Mouse (Mus musculus): Measurements from ENCODE around the gene Nfib.

Gene Nfib

GRCm38 (mm10) chr4:82383991-82384731, 321.4 kb downstream of the Nfib start:
- DNase-seq, result peak; percentile 41

GRCm38 (mm10) chr4:82383346-82383745, 322.2 kb downstream of the Nfib start:
- DNase-seq, result no peak

DNA sequence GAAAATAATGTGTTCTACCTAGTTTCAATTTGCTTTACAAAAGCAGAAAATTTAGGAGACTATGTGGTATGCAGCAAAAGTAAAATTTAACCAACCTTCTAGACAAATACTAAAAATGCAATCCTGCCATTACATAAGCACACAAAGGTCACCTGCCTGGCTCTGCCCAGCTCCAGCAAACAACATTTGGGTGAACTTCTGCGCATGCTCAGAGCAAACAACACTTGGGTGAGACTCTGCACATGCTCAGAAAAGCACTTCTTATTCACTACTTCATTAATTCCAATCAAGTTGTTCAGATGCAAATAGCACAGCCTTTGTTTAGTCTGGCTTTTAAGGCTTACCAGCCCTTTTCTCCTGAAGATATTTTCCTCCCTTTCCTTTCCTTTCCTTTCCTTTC, 323.8 kb downstream of the Nfib start:
- DNase-seq, result no peak

- no peak for DNase-seq
Measured at GRCm38 (mm10) chr4:82380578-82380977, 325.0 kb downstream of the Nfib start.

DNA sequence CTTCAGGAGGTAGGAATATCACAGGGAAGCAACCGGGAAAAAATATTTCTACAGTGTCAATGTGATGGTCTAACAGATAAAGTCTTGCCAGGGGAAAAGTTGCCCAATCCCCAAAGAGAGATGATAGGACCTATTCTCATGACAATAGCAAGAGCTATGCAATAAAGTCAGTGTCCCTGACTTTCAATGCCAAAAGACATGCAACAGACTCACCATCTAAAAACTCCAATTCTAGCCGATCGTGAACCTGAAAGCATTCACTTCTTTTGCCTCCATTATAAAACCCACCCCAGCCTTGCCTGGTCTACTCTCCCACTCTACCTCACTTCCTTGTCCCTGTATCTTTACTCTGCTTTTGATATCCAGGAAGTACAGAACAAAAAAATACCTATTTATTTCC, 327.5 kb downstream of the Nfib start:
- DNase-seq, result no peak

- DNase-seq, result no peak
Measured at GRCm38 (mm10) chr4:82377621-82378020, 327.9 kb downstream of the Nfib start.

- DNase-seq, result no peak
Measured at GRCm38 (mm10) chr4:82374560-82374959, 331.0 kb downstream of the Nfib start.

- no peak for DNase-seq
Measured at GRCm38 (mm10) chr4:82372217-82372616, 333.3 kb downstream of the Nfib start.

DNA sequence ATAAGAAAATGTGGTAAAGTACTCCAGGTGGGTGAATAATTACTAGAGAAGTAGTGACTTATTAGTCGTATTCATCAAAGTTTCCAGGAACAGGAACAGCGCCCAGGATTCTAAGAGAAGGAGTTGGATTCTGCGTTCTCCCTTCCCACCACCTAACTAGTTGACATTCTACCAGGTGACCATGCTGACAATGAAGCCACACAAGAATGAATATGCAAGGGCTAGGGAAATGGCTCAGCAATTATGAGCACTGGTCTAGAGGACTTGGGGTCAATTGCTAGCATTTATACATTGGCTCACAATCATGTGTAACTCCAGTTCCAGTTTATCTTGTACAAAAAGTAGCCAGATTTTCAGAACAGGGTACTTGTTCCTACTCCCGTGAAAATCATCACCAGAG, 334.1 kb downstream of the Nfib start:
- no peak for DNase-seq

GRCm38 (mm10) chr4:82369011-82369776, 336.4 kb downstream of the Nfib start:
- no peak for DNase-seq

DNA sequence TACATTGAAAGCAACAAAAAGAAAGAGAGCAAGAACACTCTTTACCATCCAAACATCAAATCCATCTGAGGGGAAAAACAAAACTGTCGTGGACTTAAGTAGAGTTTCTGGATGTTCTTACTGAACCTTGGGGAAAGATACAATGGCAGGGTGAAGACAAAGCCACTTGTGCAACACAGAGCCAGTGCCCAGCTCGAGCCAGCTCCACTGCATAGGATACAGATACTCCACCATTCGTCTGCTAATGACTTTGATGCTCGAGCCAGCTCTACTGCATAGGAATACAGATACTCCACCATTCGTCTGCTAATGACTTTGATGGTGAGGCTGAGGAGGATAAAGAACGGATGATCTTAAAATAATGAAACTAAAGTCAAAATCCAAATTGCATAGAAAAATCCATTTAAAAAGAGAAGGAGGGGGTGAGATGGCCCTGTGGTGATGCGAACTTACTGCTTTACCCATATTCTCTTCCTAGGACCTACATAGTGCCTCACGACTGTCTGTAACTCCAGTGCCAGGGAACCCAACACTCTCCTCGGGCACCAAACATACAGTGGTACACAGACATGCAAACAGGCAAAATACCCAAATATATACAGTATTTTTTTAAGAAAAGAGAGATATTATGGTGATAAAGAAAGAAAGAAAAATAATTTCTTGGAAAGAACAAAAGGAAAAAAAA, 337.3 kb downstream of the Nfib start:
- DNase-seq, result no peak

GRCm38 (mm10) chr4:82364696-82365385, 340.7 kb downstream of the Nfib start:
- no peak for DNase-seq

DNA sequence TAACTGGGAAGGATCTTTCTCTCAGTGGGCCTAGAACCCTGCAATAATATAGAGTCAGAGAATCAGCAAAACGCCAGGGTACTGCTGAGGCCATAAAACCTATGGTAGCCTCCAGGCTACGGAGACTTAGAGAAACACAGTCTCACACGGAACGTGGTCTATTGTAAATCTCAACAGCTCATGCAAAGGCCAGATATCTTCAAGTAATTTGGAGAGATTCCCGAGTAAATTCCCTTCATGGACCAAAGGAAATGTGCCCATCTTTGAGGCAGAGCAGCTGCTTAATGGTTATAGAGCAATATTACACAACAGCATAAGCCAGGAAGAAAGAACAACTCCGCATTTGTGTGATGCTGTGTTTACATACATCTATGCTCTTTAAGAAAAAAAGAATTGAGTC, 341.6 kb downstream of the Nfib start:
- DNase-seq, result no peak

GRCm38 (mm10) chr4:82362294-82362693, 343.3 kb downstream of the Nfib start:
- DNase-seq, result no peak

GRCm38 (mm10) chr4:82360081-82360511, 345.5 kb downstream of the Nfib start:
- peak; percentile 30 for DNase-seq

GRCm38 (mm10) chr4:82359110-82359509, 346.4 kb downstream of the Nfib start:
- DNase-seq, result no peak

DNA sequence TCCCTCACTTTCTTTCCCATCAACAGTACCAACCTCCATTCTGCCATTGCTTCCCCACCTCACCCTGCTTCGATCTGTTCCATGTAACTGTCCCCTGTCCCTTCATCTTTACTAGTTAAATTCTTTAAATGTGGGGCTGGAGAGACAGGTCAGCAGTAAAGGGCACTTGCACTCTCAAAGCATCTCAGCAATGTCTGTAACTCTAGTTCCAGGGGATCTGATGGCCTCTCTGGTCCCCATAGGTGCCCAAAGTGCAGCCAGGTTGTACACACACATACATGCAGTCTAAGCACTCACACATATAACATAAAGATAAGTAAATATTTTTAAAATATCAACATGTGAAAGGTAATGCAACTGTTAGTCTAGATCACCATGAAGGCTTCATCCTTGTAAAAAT, 356.5 kb downstream of the Nfib start:
- DNase-seq, result no peak

DNA sequence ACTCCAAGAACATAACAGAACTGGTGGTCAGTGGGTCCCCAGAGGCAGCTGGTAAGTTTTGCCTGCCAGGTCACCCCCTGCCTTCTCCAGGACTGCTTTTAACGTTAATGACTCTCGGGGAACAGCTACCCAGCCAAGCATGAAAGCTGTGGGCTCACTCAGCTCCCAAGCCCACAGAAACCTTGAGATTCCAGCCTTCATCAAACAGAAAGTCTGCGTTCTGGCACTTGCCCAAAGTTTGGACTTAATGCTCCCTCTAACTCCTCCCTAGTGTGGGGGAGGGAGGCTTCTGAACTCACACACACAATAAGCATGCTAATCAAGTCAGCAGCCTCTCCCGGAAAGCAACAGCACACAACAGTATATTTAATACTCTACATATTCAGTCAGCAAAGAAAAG, 360.8 kb downstream of the Nfib start:
- DNase-seq, result no peak

GRCm38 (mm10) chr4:82344224-82344623, 361.3 kb downstream of the Nfib start:
- DNase-seq, result no peak

- DNase-seq, result no peak
Measured at GRCm38 (mm10) chr4:82338930-82339329, 366.6 kb downstream of the Nfib start.

- no peak for DNase-seq
Measured at GRCm38 (mm10) chr4:82338481-82338880, 367.1 kb downstream of the Nfib start.

GRCm38 (mm10) chr4:82336951-82337381, 368.6 kb downstream of the Nfib start:
- no peak for DNase-seq

DNA sequence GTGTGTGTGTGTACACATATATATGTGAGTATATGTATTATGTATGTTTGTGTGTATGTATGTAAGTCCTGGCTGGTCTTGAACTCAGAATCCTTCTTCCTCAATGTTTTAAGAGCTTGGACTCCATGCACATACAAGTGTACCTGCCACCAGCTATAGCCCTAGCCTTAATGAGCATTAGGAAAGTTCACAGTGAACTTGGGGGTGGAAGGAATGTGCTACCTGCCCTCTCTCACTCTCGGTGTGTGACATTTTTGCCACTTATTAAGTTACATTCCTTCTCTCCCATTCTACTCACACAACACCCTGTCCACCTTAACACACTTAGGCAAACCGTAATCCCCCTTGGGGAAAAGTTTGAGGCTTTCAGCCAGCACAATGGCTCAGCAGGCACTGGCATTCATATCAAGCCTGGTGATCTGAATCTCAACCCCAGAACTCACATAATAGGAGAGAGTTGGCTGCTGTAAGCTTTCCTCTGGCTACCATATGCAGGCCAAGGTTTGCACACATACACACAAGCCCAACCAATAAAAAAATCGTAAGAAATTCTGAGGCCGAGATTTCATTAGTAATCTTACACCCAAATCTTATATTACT, 370.2 kb downstream of the Nfib start:
- DNase-seq, result no peak

Data from cerebellum, adult 11-12 months (tissue).